8 mouse cellular contexts compared by ENCODE assay signal in genomic region chr17:34305380-34306030, GRCm38 (mm10). TPM values are rescaled to one million over a fixed set of nuclear protein-coding genes. Genes with fewer than 3 reads are reported as not detected.
A peak's percentile ranks its signal among the peaks of the same experiment; 100 is the strongest.
DNase-seq lines count a peak whose midpoint lies in the region; ATAC-seq and TF ChIP-seq lines count a peak whose summit lies in the region.

TSS of gene H2-Eb1 (plus strand) at chr17:34305867.

- ATAC-seq in forebrain, embryonic 13.5 days = peak; percentile 92
- ATAC-seq in liver, postnatal 0 days = peak; percentile 73
- peak; percentile 68; the same call in 1 of the 2 replicates for ATAC-seq in neural tube, embryonic 13.5 days (ENCODE audit: low read depth)

- H3K9ac ChIP-seq in forebrain, embryonic 13.5 days = no peak within 1 kb of the TSS
- H3K9ac ChIP-seq in liver, postnatal 0 days (replicated peaks) = no peak within 1 kb of the TSS
- no peak within 1 kb of the TSS for H3K9ac ChIP-seq in neural tube, embryonic 13.5 days

- TF ChIP-seq CTCF in liver, postnatal 0 days (IDR thresholded peaks at IDR 0.05; ENCODE audit: low read depth) = no peak

- intact Hi-C loops in heart, postnatal 14 days (cut with DNase I) = no loop called here

- no peak within 1 kb of the TSS for H3K27ac ChIP-seq in forebrain, embryonic 13.5 days
- H3K27ac ChIP-seq in liver, postnatal 0 days (ENCODE audit: low read depth) = no peak within 1 kb of the TSS
- no peak within 1 kb of the TSS for H3K27ac ChIP-seq in neural tube, embryonic 13.5 days (replicated peaks)

- no peak within 1 kb of the TSS for H3K4me3 ChIP-seq in forebrain, embryonic 13.5 days
- H3K4me3 ChIP-seq in liver, postnatal 0 days (ENCODE audit: low read depth, low read length) = no peak within 1 kb of the TSS
- no peak within 1 kb of the TSS for H3K4me3 ChIP-seq in neural tube, embryonic 13.5 days

- peaks cover 5% of the 10 kb centered on the region for H3K27me3 ChIP-seq in forebrain, embryonic 13.5 days
- no peaks in the 10 kb centered on the region for H3K27me3 ChIP-seq in liver, postnatal 0 days (ENCODE audit: insufficient read depth, low read length)
- H3K27me3 ChIP-seq in neural tube, embryonic 13.5 days = 0 out of 2 replicates have a peak, but pooled peaks cover 5% of the 10 kb centered on the region

- no peak within 1 kb of the TSS for H3K4me2 ChIP-seq in forebrain, embryonic 13.5 days
- H3K4me2 ChIP-seq in liver, postnatal 0 days (ENCODE audit: low read depth, low read length) = no peak within 1 kb of the TSS
- no peak within 1 kb of the TSS for H3K4me2 ChIP-seq in neural tube, embryonic 13.5 days

- no peaks in the 10 kb centered on the region for H3K36me3 ChIP-seq in forebrain, embryonic 13.5 days (ENCODE audit: poor library complexity, severe bottlenecking)
- no peaks in the 10 kb centered on the region for H3K36me3 ChIP-seq in liver, postnatal 0 days (replicated peaks; ENCODE audit: insufficient read depth, low read length)
- no peaks in the 10 kb centered on the region for H3K36me3 ChIP-seq in neural tube, embryonic 13.5 days

- no peaks in the 10 kb centered on the region for H3K9me3 ChIP-seq in forebrain, embryonic 13.5 days (replicated peaks)
- H3K9me3 ChIP-seq in liver, postnatal 0 days (ENCODE audit: low read length) = no peaks in the 10 kb centered on the region
- H3K9me3 ChIP-seq in neural tube, embryonic 13.5 days = no peaks in the 10 kb centered on the region

- 0 out of 2 replicates have a peak, but pooled peaks cover 3% of the 10 kb centered on the region for H3K4me1 ChIP-seq in forebrain, embryonic 13.5 days
- no peaks in the 10 kb centered on the region for H3K4me1 ChIP-seq in liver, postnatal 0 days (ENCODE audit: insufficient read depth)
- H3K4me1 ChIP-seq in neural tube, embryonic 13.5 days (replicated peaks) = peaks cover 4% of the 10 kb centered on the region; the same call in 1 of the 2 replicates

- TF ChIP-seq EP300 in liver, postnatal 0 days (IDR thresholded peaks at IDR 0.05; ENCODE audit: low read depth) = no peak

- peak; percentile 91 to 95 for DNase-seq in B cell, adult 2 months
- DNase-seq in brain, adult 2 months (ENCODE audit: low read depth, low spot score) = peak; percentile 94
- peak; percentile 75 to 85 for DNase-seq in heart, postnatal 14 days
- peak; percentile 85 to 90 for DNase-seq in kidney, postnatal 4 days
- DNase-seq in liver, postnatal 0 days = peak; percentile 82
- peak; percentile 84 for DNase-seq in telencephalon, adult 2 months (ENCODE audit: low read depth, low spot score)

RNA-seq across cellular contexts. Expression of gene H2-Eb1, which starts in this region (rescaled TPM):
- polyA plus RNA-seq in forebrain, embryonic 13.5 days (2015; fragmentation: Nextera tagmentation; extraction: Ambion mirVana) = 1.6 TPM in 2 replicates
- total RNA-seq in heart, postnatal 14 days (2021) = 10 to 100 TPM in 1 of 2 experiments, 1 to 10 TPM in 1; 5.8 to 11.8 TPM
- 8.2 and 9.3 TPM in 2 replicates for polyA plus RNA-seq in liver, postnatal 0 days (2015; fragmentation: Nextera tagmentation; extraction: Ambion mirVana)
- polyA plus RNA-seq in neural tube, embryonic 13.5 days (2015; fragmentation: Nextera tagmentation; extraction: Ambion mirVana) = 2.8 and 2.9 TPM in 2 replicates
